Mouse (Mus musculus) liver, adult 2 months (tissue): ENCODE data around the gene Oas2.

Experiments
- CTCF ChIP-seq: fragments of 200-500 bp; IDR thresholded peaks from 2 replicates; pipeline ENCODE4 v1.5.1; 2011; ENCODE audit warnings: low read depth, low read length, control low read depth
- POLR2A ChIP-seq: fragments of 200-500 bp; IDR thresholded peaks from 2 replicates; pipeline ENCODE4 v1.6.1; 2011; ENCODE audit warnings: low read length, control low read depth; ENCODE audit not compliant: insufficient read depth; ENCODE audit errors: extremely low read depth

DNA sequence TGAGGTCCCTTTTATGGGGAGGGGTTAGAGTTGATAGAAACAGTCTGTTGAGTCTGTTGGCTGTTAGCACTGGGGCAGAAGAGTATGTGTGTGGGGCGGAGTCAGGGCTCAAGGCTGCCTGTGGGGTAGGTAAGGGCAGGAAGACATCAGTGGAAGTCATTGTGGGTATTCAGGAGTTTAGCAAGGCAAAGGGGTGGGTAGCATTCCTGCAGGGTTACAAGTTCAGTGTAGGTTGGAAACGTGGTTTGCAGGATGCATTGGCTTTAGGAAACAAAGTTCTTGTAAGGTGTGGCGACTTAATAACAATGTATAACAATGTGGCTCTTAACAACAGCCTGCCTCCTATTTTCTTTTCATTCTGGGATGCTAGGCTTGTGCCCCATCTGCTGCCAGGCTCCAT lies 1.6 kb upstream of the Oas2 start:
- TF ChIP-seq POLR2A (no peak), CTCF (no peak)
